Mouse (Mus musculus) ES-Bruce4 (cell line): Measurements from ENCODE around the gene Tom1l2. TPM values are rescaled to one million over a fixed set of nuclear protein-coding genes. Genes with fewer than 3 reads are reported as not detected.

Experiments
- H3K27ac ChIP-seq: 2 replicates; pipeline ENCODE4 v1.5.1; 2012; ENCODE audit warnings: low read length, inconsistent platforms; ENCODE audit not compliant: insufficient read depth
- H3K27me3 ChIP-seq: 2 replicates; pipeline ENCODE4 v1.6.1; 2012; ENCODE audit warnings: mild to moderate bottlenecking, low read length, inconsistent platforms; ENCODE audit not compliant: control insufficient read depth, poor library complexity, insufficient read depth, severe bottlenecking
- H3K36me3 ChIP-seq: 2 replicates; pipeline ENCODE4 v1.6.1; 2012; ENCODE audit warnings: inconsistent platforms, mild to moderate bottlenecking, low read length, moderate library complexity; ENCODE audit not compliant: control insufficient read depth, poor library complexity, insufficient read depth, severe bottlenecking
- H3K4me1 ChIP-seq: one replicate; pipeline ENCODE4 v1.8.1; 2011; ENCODE audit warnings: low read length; ENCODE audit not compliant: control insufficient read depth, insufficient read depth
- H3K4me3 ChIP-seq: 2 replicates; pipeline ENCODE4 v1.5.1; 2011; ENCODE audit warnings: low read depth, mild to moderate bottlenecking, low read length
- H3K9ac ChIP-seq: 2 replicates; pipeline ENCODE4 v1.6.1; 2012; ENCODE audit warnings: low read depth, mild to moderate bottlenecking, inconsistent platforms; ENCODE audit not compliant: poor library complexity, severe bottlenecking
- H3K9me3 ChIP-seq: replicated peaks from 2 replicates; pipeline ENCODE4 v1.6.1; 2012; ENCODE audit warnings: mild to moderate bottlenecking, low read length, inconsistent platforms; ENCODE audit not compliant: control insufficient read depth, poor library complexity, insufficient read depth, severe bottlenecking
- CTCF ChIP-seq: IDR thresholded peaks from one replicate; pipeline ENCODE4 v1.8.1; 2011; ENCODE audit warnings: low read depth, low read length
- EP300 ChIP-seq: IDR thresholded peaks from 2 replicates; pipeline ENCODE4 v1.6.1; 2011; ENCODE audit warnings: low read depth, low read length; ENCODE audit not compliant: insufficient read depth
- POLR2A ChIP-seq: IDR thresholded peaks from one replicate; pipeline ENCODE4 v1.8.1; 2011; ENCODE audit warnings: low read length; ENCODE audit not compliant: insufficient read depth
- polyA plus RNA-seq: library from polyadenylated mRNA; stranded (reverse); fragments of >200 nt; gene quantifications from 2 replicates; pipeline ENCODE4 v1.2.4, GENCODE M21; 2011; ENCODE audit warnings: low read depth; ENCODE audit not compliant: missing spikeins, insufficient read depth, insufficient read length

Tom1l2 gene
- polyA plus RNA-seq, 1 experiment: 9.9 TPM

DNA sequence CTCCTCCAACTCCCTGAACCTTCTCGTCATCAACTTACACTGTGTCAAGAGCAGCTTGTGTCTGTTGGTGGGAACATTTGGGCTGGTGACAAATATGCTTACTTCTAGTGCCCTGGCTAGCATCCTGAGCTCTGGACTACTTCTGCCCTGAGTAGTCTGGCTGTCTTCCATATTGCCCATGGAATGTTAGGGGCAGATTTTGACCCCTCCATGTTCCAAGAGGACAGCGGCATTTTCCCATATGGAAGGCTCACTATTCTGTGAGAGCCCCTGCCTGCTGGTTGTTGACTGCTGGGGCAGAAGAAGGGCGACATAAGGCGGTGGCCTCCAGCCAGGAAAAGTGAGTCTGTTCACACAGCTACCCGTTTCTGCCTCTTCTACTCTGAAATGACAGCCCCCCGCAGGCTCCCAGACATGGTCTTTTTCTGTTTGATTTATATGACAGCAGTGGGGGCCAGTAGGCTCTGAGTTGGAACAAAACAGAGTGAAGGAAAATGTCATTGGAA lies 96.5 kb downstream of the Tom1l2 start:
- H3K9ac ChIP-seq: no peak overlapping the region
- H3K36me3 ChIP-seq: no peaks in the 10 kb centered on the region
- H3K9me3 ChIP-seq: no peaks in the 10 kb centered on the region
- H3K4me1 ChIP-seq: no peaks in the 10 kb centered on the region
- H3K27ac ChIP-seq: no peak overlapping the region
- TF ChIP-seq EP300 (no peak), POLR2A (no peak), CTCF (no peak)
- no peaks in the 10 kb centered on the region for H3K27me3 ChIP-seq
- H3K4me3 ChIP-seq: no peak overlapping the region

DNA sequence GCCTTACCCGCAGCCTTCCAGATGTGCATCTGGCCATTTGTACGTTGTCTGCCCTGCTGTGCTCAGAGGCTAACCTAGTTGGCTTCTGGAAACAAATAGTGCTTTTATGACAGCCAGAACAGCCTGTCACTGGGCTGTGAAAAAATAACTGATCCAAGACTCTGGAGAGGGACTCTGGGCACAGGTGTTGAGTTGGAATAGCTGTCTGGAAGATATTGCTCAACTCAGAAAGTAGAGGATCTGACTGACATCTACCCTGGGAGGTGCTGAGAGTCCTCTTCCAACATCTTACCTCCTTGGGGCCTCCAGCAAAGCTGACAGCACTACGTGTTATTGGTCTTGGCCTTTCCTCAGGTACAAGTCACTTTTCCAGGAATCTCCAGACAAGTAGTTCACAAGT lies 97.1 kb downstream of the Tom1l2 start:
- Histone ChIP-seq H3K9me3 (no peaks in the 10 kb centered on the region), H3K36me3 (no peaks in the 10 kb centered on the region), H3K4me3 (no peak overlapping the region), H3K4me1 (no peaks in the 10 kb centered on the region), H3K9ac (no peak overlapping the region), H3K27me3 (no peaks in the 10 kb centered on the region), H3K27ac (no peak overlapping the region)
- no peak for TF ChIP-seq POLR2A
- TF ChIP-seq EP300: no peak
- TF ChIP-seq CTCF: no peak

GRCm38 (mm10) chr11:60255181-60255580 lies 97.5 kb downstream of the Tom1l2 start:
- Histone ChIP-seq H3K36me3 (no peaks in the 10 kb centered on the region), H3K27me3 (no peaks in the 10 kb centered on the region), H3K4me3 (no peak overlapping the region), H3K9me3 (no peaks in the 10 kb centered on the region), H3K27ac (no peak overlapping the region), H3K9ac (no peak overlapping the region), H3K4me1 (no peaks in the 10 kb centered on the region)
- TF ChIP-seq EP300 (no peak), POLR2A (no peak)

- Histone ChIP-seq H3K9me3 (no peaks in the 10 kb centered on the region), H3K4me1 (no peaks in the 10 kb centered on the region), H3K27me3 (no peaks in the 10 kb centered on the region), H3K36me3 (no peaks in the 10 kb centered on the region), H3K9ac (no peak overlapping the region), H3K27ac (no peak overlapping the region), H3K4me3 (no peak overlapping the region)
- no peak for TF ChIP-seq POLR2A
Measured at GRCm38 (mm10) chr11:60254308-60254707, 98.4 kb downstream of the Tom1l2 start.

DNA sequence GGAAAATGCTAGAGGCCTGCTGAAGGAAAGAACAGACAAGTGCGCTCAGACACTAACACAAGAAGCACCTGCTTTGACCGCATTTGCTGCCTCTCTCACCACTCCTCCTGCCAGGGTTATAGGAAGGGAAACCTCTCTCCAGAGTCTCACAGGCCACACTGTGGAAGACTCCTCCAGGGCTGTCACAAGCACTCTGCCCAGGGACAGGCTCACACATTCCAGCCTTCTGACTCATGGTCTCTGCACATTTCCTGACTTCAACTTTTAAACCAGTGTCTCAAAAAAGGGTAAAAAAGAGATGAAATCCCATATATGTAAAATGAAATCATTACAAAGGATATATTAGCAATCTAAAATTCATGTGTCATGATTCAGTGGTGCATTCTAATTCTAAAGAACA lies 99.2 kb downstream of the Tom1l2 start:
- H3K27me3 ChIP-seq: no peaks in the 10 kb centered on the region
- no peaks in the 10 kb centered on the region for H3K9me3 ChIP-seq
- TF ChIP-seq EP300 (no peak), CTCF (no peak), POLR2A (no peak)
- no peak overlapping the region for H3K4me3 ChIP-seq
- H3K4me1 ChIP-seq: no peaks in the 10 kb centered on the region
- no peaks in the 10 kb centered on the region for H3K36me3 ChIP-seq
- H3K27ac ChIP-seq: no peak overlapping the region
- no peak overlapping the region for H3K9ac ChIP-seq

DNA sequence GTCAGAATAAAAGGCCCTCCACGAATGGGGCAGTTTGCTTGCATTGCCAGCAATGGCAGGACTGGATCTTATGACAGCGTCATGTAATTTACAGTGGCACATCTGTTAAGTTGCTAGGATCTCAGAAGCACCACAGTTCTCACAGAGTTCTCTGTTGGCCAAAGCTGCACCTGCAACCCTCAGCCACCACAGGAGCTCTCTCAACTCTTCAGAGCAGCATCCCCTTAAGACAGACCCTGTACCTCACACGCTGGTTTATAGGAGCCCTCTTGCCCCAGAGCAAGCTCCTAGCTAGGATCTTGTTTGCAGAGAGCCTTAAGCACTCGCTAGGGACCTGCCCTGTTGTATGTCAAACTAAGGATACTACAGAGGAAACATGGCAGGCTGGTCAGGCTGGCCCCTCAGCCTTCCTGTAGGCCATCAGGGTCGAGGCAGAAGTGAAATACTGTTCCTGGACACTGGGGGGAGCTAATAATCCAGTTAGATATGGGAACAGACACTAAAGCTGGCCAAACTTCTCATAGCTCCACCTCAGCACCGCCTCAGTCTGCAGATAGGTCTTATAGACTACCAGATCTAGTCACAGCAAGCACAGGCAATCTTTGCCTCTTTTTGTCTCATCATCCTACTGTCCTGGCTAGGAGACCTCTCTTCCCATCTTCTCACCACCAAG lies 101.6 kb downstream of the Tom1l2 start:
- no peak overlapping the region for H3K9ac ChIP-seq
- TF ChIP-seq POLR2A (no peak), EP300 (no peak), CTCF (peak; percentile 51)
- H3K36me3 ChIP-seq: no peaks in the 10 kb centered on the region
- no peak overlapping the region for H3K27ac ChIP-seq
- H3K9me3 ChIP-seq: no peaks in the 10 kb centered on the region
- no peaks in the 10 kb centered on the region for H3K27me3 ChIP-seq
- H3K4me3 ChIP-seq: no peak overlapping the region
- peaks cover 6% of the 10 kb centered on the region for H3K4me1 ChIP-seq
